Mouse (Mus musculus) bone marrow macrophage, adult 2 months (primary cell): ENCODE results near the gene AI597479.

Experiments used
- CTCF ChIP-seq: IDR thresholded peaks from 2 replicates; pipeline ENCODE4 v1.5.1; 2012; ENCODE audit warnings: low read depth, mild to moderate bottlenecking, low read length, moderate library complexity
- POLR2A ChIP-seq: IDR thresholded peaks from 2 replicates; pipeline ENCODE4 v1.6.1; 2012; ENCODE audit warnings: mild to moderate bottlenecking, low read depth, low read length, borderline replicate concordance

DNA sequence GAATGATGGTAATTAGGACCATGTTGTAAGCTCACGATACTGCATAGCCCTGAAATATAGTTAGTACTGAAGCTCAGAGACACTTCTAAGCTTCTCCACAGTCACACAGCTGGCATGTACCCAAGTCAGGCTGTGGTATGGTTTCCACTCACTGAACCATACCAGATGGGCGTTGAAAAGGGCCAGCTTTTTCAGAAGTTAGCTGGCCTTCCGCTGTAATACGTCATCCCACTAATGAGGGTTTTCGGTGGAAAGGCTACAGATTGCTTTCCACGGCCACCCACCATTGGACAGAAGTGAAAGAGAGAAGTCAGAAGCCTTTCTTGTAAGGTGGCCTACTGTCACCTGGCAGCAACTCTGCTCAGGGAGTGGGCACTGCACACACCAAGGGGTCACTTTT is 44.3 kb downstream of the AI597479 start:
- no peak for TF ChIP-seq CTCF
- no peak for TF ChIP-seq POLR2A
